Mouse (Mus musculus) kidney, embryonic 15.5 days (tissue): ENCODE measurements around the gene Cbfb. TPM values are rescaled to one million over a fixed set of nuclear protein-coding genes. Genes with fewer than 3 reads are reported as not detected.

Source experiments
- ATAC-seq: fragments of 200-750 bp; cut with Nextera tagmentation; replicated peaks from 2 replicates; pipeline ENCODE4 v1.8.0; 2017; ENCODE audit warnings: moderate TSS enrichment; ENCODE audit not compliant: low FRiP score
- H3K27ac ChIP-seq: fragments of 300-500 bp; sonication (generic); 2 replicates; pipeline ENCODE4 v1.5.1; 2015; ENCODE audit warnings: mild to moderate bottlenecking, inconsistent platforms
- H3K27me3 ChIP-seq: fragments of 300-500 bp; sonication (generic); 2 replicates; pipeline ENCODE4 v1.6.1; 2015; ENCODE audit warnings: inconsistent platforms
- H3K36me3 ChIP-seq: fragments of 300-500 bp; sonication (generic); 2 replicates; pipeline ENCODE4 v1.6.1; 2015; ENCODE audit warnings: inconsistent platforms
- H3K4me1 ChIP-seq: fragments of 300-500 bp; sonication (generic); 2 replicates; pipeline ENCODE4 v1.6.1; 2015; ENCODE audit warnings: inconsistent platforms
- H3K4me2 ChIP-seq: fragments of 300-500 bp; sonication (generic); 2 replicates; pipeline ENCODE4 v1.6.1; 2015; ENCODE audit warnings: moderate library complexity, mild to moderate bottlenecking, inconsistent platforms
- H3K4me3 ChIP-seq: fragments of 300-500 bp; sonication (generic); replicated peaks from 2 replicates; pipeline ENCODE4 v1.5.1; 2015; ENCODE audit warnings: mild to moderate bottlenecking, inconsistent platforms
- H3K9ac ChIP-seq: fragments of 300-500 bp; sonication (generic); 2 replicates; pipeline ENCODE4 v1.6.1; 2015; ENCODE audit warnings: mild to moderate bottlenecking, inconsistent platforms
- H3K9me3 ChIP-seq: fragments of 300-500 bp; sonication (generic); replicated peaks from 2 replicates; pipeline ENCODE4 v1.6.1; 2016; ENCODE audit warnings: inconsistent platforms
- WGBS: fragments of 180-500 bp; shearing (Covaris S2); methylation state at CpG from one replicate; pipeline ENCODE4 v1.1.7; 2015; ENCODE audit warnings: mixed read lengths; 5-methylcytosine and 5-hydroxymethylcytosine counted together
- polyA plus RNA-seq: library from polyadenylated mRNA; unstranded; fragments of >200 nt; fragmentation: Nextera tagmentation; extraction: Ambion mirVana; gene quantifications from 2 replicates; pipeline ENCODE4 v1.2.1, GENCODE M21; 2015

The Cbfb gene
- polyA plus RNA-seq, 1 experiment from 2014 or later = 67.7 TPM

DNA sequence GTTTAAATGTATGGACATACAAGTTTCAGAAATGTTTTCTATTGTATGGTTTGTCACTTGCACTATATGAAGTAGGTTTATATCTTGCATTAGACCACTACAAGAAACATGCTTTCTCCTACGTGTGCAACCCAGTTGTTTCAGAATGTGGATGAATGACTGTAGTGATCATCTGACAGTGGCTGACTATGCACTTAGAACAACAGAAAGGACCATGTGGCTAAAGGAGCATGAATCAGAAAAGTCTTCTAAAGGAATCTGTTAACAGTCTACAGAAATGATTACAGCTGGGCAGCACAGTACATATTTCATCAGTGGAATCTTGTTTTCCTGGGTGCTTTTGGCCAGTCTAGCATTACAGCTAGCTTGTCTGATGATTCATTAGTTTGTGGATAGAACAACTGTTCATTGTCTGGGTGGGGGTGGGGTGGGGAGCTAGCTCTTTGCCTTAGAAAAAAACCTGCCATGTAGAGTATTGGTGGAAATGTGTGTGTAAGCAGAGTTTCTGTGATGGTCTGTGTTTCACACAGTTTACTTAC, 16.1 kb downstream of the Cbfb start:
- WGBS = 54% methylated on average over 1 of the region's 1 CpGs
- Histone ChIP-seq H3K27me3 (no peaks in the 10 kb centered on the region), H3K27ac (no peak overlapping the region), H3K9me3 (no peaks in the 10 kb centered on the region), H3K4me3 (no peak overlapping the region), H3K4me1 (no peaks in the 10 kb centered on the region), H3K36me3 (peaks cover 42% of the 10 kb centered on the region), H3K4me2 (no peak overlapping the region), H3K9ac (no peak overlapping the region)
- no peak for ATAC-seq

DNA sequence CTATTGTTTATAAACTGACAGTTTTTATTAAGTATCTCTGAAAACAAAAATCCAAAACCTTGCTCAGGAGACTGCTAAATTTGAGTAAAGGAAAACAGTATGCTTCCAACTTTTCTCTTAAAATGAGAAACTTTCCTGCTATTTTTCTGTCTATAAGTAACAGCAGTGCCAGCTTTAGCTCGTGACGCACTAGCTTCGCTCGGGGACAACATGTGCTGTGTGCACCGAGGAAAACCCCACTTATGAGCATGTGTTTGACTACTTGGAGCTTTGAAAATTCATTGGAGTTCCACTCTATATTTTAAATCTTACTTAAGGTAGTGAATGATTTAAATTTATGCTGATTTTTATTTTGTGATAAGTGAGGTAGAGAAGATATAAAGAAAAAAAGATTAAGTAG, 21.7 kb downstream of the Cbfb start:
- H3K27ac ChIP-seq = no peak overlapping the region
- H3K9ac ChIP-seq = no peak overlapping the region
- 94% methylated on average over 5 of the region's 5 CpGs for WGBS
- H3K4me3 ChIP-seq = no peak overlapping the region
- H3K36me3 ChIP-seq = peaks cover 59% of the 10 kb centered on the region
- no peak overlapping the region for H3K4me2 ChIP-seq
- no peaks in the 10 kb centered on the region for H3K27me3 ChIP-seq
- no peaks in the 10 kb centered on the region for H3K4me1 ChIP-seq
- no peak for ATAC-seq
- H3K9me3 ChIP-seq = no peaks in the 10 kb centered on the region

DNA sequence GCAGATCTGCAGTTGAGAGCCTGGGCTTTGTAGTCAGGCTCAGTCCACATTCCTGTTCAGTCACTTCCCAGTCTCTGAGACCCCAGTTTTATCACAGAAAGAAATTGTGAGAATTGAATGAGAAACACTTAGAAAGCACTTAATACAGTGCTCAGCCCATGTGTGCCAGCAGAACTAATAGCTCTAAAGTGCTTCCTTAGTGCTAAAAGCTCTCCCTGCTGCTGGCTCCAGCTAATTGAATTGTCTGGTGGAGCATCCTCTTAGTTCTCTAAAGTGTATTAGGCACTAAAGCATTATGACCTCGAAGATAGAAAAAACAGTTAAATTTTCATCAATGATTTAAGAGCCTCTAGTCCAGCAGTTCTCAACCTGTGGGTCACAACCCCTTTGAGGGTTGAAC, 35.3 kb downstream of the Cbfb start:
- no peaks in the 10 kb centered on the region for H3K27me3 ChIP-seq
- ATAC-seq = no peak
- no peak overlapping the region for H3K4me2 ChIP-seq
- no peak overlapping the region for H3K9ac ChIP-seq
- H3K27ac ChIP-seq = no peak overlapping the region
- 75% methylated on average over 1 of the region's 1 CpGs for WGBS
- no peak overlapping the region for H3K4me3 ChIP-seq
- no peaks in the 10 kb centered on the region for H3K9me3 ChIP-seq
- peaks cover 52% of the 10 kb centered on the region for H3K36me3 ChIP-seq
- H3K4me1 ChIP-seq = no peaks in the 10 kb centered on the region

DNA sequence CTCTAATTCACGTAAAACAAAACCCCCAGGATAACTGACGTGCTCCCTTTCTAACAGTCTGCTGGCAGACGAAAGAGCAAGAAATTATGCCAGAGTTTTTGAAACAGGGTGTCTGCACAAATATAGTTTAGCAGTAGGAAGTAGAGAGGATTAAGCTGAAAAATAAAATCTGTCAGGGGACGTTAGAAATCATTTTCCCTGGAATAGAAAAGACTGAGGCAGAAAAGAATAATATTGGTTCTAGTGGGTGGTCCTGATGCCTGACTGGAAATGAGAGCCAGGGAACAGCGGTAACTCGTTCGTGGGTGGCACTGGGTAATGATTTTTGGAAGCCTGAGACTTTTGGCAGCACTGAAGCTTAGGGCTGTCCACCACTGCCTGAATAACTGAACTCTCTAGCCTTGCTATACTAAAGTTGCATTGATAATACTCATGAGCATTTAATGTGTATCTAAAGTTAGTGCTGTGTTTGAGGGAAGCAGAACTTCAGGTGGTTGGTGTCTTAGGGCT, 36.3 kb downstream of the Cbfb start:
- ATAC-seq = no peak

DNA sequence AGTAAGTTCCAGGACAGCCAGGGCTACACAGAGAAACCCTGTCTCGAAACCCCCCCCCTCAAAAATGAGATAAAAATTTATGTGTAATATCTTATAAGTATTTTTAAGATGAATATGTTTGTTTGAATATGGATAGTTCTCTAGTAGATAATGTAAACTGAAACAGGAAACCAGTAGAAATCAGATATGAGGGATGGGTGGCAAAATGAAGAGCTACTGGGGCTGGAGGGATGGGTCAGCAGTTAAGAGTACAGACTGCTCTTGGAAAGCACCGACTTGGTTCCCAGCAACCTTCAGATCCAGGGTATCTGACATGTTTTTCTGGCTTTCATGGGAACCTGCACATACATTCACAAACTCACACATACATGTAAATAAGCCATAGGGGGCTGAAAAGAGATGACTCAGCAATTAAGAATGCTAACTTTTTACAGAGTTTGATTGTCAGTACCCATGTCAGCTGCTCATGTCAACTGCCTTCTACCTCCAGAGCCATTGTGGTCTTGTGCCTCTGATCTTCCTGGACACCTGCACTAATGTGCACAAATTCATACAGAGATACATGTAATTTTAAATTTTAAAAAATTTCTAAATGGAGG, 37.3 kb downstream of the Cbfb start:
- Histone ChIP-seq H3K27me3 (no peaks in the 10 kb centered on the region), H3K36me3 (peaks cover 47% of the 10 kb centered on the region), H3K9ac (no peak overlapping the region), H3K4me3 (no peak overlapping the region), H3K9me3 (no peaks in the 10 kb centered on the region), H3K4me1 (no peaks in the 10 kb centered on the region), H3K4me2 (no peak overlapping the region), H3K27ac (no peak overlapping the region)
- WGBS = 95% methylated on average over 2 of the region's 2 CpGs
- ATAC-seq = no peak

More for the DNA sequence above, 36.3 kb downstream of the Cbfb start:
- H3K27me3 ChIP-seq = no peaks in the 10 kb centered on the region
- no peak overlapping the region for H3K27ac ChIP-seq
- peaks cover 51% of the 10 kb centered on the region for H3K36me3 ChIP-seq
- H3K4me3 ChIP-seq = no peak overlapping the region
- WGBS = 59% methylated on average over 7 of the region's 7 CpGs
- no peak overlapping the region for H3K9ac ChIP-seq
- no peak overlapping the region for H3K4me2 ChIP-seq
- no peaks in the 10 kb centered on the region for H3K4me1 ChIP-seq
- no peaks in the 10 kb centered on the region for H3K9me3 ChIP-seq

DNA sequence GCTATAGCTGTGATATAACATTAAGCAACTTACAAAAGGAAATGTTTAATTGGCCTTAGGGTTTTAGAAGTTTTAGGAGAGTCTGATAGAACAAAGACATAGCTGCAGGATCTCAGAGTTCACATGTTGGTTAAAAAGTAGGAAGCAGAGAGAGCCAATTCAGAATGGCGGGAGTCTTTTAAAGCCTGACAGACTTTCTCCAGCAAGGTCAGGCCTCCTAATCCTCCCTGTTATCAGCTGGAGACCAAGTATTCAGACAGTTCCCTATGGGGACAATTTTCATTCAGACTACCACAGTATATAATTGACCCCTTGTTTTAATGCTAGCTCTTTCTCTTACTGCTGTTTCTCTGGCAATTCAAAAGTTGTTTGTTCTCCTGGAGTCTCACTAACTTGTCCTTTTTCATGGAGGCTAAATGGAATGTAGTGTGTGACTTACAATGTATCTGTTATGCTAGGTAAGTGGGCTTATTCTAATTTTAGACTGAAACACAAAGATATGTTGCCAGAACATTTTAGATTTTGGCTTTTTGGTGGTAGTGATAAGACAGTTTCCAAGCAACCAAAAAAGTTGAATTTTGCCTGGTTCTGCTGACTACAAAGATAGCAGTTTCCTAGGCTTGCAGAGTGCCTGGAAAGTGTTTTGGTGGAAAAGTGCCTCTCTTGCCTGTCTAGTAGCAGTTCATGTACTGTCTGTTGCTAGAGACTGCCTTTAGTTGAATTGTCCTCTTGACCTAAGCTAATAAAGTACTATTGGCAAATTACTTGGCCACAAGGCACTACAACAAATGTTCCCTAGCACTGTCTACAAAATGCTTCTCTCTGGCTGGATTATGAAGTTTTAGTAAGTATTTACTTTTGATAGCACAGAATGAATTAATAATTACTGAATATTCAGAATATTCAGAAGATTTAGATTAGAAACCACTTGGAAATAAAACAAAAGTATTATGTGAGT, 39.0 kb downstream of the Cbfb start:
- Histone ChIP-seq H3K36me3 (peaks cover 45% of the 10 kb centered on the region), H3K9ac (no peak overlapping the region), H3K4me2 (no peak overlapping the region), H3K27ac (no peak overlapping the region), H3K27me3 (no peaks in the 10 kb centered on the region), H3K4me3 (no peak overlapping the region), H3K9me3 (no peaks in the 10 kb centered on the region), H3K4me1 (no peaks in the 10 kb centered on the region)
- no peak for ATAC-seq
- 95% methylated on average over 1 of the region's 1 CpGs for WGBS

DNA sequence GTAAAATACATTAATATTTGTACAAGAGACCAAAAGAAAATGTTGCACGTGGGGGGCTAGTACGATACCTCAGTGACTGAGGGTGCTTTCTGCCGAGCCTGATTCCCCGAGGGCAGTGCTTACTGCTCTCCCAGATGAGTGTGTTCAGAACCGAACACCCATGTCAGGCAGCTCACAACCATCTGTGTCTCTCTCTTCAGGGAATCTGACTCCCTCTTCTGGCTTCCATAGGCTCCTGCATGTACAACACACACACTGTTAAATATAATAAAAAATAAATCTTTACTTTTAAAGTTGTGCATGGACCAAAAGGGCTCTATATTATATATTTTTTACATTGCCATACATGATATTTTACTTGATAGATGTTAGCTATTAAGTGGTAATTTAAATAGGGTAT, 43.6 kb downstream of the Cbfb start:
- 87% methylated on average over 5 of the region's 5 CpGs for WGBS
- Histone ChIP-seq H3K27me3 (no peaks in the 10 kb centered on the region), H3K9me3 (no peaks in the 10 kb centered on the region), H3K4me3 (no peak overlapping the region), H3K27ac (no peak overlapping the region), H3K4me2 (no peak overlapping the region), H3K9ac (no peak overlapping the region), H3K36me3 (peaks cover 54% of the 10 kb centered on the region), H3K4me1 (no peaks in the 10 kb centered on the region)
- no peak for ATAC-seq

DNA sequence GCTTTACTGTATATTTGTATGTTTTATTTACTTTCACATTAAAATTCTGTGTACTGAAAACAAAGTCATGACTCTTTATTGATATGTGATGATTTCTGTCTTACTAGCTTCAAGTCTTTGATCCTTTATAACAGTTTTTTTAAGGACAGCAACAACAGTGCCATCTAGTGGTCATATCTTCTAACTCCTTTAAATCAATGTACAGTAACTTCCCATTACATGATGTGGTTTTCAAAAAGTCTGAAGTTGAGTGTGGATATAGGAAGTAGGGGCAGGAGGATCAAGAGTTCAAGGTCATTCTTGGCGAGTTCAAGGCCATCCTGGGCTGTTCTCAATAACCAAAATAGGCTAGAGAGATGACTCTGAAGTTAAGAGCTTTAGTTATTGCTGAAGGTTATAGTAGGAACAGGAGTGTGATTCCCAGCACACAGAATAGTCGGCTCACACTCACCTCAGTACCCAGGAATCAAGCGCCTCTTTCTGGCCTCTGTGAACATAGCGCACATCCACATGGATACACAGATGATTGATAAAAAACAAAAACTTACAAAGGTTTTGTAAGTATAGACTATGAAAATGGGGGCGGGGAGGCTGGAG, 47.5 kb downstream of the Cbfb start:
- no peaks in the 10 kb centered on the region for H3K4me1 ChIP-seq
- no peak overlapping the region for H3K4me3 ChIP-seq
- H3K9ac ChIP-seq = no peak overlapping the region
- H3K9me3 ChIP-seq = no peaks in the 10 kb centered on the region
- WGBS = 79% methylated on average over 5 of the region's 5 CpGs
- no peaks in the 10 kb centered on the region for H3K27me3 ChIP-seq
- peaks cover 31% of the 10 kb centered on the region for H3K36me3 ChIP-seq
- no peak for ATAC-seq
- no peak overlapping the region for H3K4me2 ChIP-seq
- H3K27ac ChIP-seq = no peak overlapping the region

DNA sequence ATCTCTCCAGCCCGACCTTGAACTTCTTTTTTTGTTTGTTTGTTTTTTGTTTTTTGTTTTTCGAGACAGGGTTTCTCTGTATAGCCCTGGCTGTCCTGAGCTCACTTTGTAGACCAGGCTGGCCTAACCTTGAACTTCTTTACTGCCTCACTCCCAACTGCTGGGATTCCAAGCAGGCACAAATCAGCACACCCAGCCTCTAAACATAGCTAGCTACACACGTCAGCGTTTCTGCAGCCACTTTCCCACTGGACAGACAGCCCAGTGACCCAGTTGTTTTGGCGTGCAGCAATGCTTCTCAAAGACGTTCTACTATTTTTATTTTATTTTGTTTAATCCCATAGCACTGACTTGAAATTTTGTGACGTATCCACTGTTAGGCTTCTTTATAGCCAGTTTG, 53.4 kb downstream of the Cbfb start:
- Histone ChIP-seq H3K27ac (peak overlapping the region; percentile 90; the same call in 1 of the 2 replicates), H3K36me3 (no peaks in the 10 kb centered on the region), H3K9ac (no peak overlapping the region), H3K4me1 (peaks cover 16% of the 10 kb centered on the region), H3K27me3 (no peaks in the 10 kb centered on the region), H3K4me2 (no peak overlapping the region), H3K9me3 (no peaks in the 10 kb centered on the region), H3K4me3 (no peak overlapping the region)
- ATAC-seq = no peak
- WGBS = 83% methylated on average over 7 of the region's 7 CpGs

DNA sequence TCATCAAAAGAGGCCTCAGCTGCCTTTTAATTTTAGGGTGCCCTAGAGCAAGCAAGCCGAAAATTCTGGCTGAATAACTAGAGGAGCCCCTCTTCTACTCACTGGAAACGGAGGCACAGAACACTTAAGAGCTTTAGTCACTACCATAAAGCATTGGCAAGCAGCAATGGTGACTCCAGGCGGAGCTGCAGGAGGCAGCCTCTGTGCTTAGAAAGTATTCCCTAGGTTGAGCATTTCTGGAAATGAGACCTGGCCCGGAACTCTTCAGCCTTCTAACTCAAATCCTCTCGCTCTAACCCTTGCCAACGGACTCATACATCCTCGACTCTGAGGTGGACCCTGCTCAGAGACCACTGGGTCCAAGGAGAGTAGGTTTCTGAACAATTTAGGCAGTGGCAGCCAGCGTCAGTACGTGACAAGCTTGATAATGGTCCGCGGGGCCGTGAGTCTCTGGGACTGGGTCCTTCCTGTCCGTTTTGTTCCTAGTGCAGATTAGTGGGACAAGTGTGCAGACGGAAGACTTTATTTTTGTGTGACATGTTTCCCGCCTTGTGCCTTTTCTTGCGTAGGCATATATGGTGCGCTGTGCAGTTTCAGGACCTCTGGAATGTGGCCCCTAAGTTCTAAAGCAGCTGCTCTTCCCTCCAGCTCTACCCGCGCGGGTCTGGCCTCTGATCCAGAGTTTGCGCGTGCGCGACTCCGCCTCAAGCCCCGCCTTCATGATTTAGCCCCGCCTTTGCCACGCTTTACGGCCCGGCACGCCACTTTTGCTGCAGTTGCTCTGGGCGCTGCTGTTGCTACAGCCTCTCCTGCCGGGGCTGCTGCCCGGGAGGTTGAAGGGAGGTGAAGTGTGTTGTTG, 54.2 kb downstream of the Cbfb start, which contains the start of gene D230025D16Rik:
Gene D230025D16Rik, plus strand, starts transcription at position 733 of the 859 bp plus-strand sequence.
- peak within 1 kb of the TSS; percentile 90 for H3K27ac ChIP-seq
- no peaks in the 10 kb centered on the region for H3K27me3 ChIP-seq
- no peaks in the 10 kb centered on the region for H3K9me3 ChIP-seq
- peak; percentile 96 for ATAC-seq
- peak within 1 kb of the TSS; percentile 83 for H3K4me3 ChIP-seq
- peak within 1 kb of the TSS; percentile 79 for H3K4me2 ChIP-seq
- H3K4me1 ChIP-seq = peaks cover 16% of the 10 kb centered on the region
- 2% methylated on average over 34 of the region's 34 CpGs for WGBS
- no peaks in the 10 kb centered on the region for H3K36me3 ChIP-seq
- peak within 1 kb of the TSS; percentile 89 for H3K9ac ChIP-seq

DNA sequence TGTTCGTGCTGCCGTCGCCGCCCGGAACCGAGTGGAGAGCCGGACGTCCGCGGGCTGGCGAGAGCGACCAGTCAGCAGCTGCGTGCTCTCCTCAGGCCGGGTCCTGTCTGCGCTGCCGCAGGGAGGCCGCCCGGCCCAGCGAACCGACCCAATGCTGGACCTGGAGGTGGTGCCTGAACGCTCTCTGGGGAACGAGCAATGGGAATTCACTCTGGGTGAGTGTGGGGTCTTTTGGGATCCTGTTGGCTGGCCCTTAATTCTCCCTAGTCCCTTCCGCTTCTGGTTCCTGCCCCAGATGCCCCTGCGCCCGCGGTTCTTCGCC, 54.8 kb downstream of the Cbfb start:
- WGBS = 0% methylated on average over 27 of the region's 27 CpGs

More for the DNA sequence above, 54.8 kb downstream of the Cbfb start:
- H3K4me3 ChIP-seq = peak overlapping the region; percentile 83
- peak overlapping the region; percentile 79 for H3K4me2 ChIP-seq
- peak overlapping the region; percentile 89 for H3K9ac ChIP-seq
- H3K27ac ChIP-seq = peak overlapping the region; percentile 87
- no peaks in the 10 kb centered on the region for H3K9me3 ChIP-seq
- no peaks in the 10 kb centered on the region for H3K36me3 ChIP-seq
- peaks cover 16% of the 10 kb centered on the region for H3K4me1 ChIP-seq
- no peak; the same call in 1 of the 2 replicates for ATAC-seq
- no peaks in the 10 kb centered on the region for H3K27me3 ChIP-seq
